Mouse (Mus musculus): ENCODE results near the gene Mad1l1.

The Mad1l1 gene

DNA sequence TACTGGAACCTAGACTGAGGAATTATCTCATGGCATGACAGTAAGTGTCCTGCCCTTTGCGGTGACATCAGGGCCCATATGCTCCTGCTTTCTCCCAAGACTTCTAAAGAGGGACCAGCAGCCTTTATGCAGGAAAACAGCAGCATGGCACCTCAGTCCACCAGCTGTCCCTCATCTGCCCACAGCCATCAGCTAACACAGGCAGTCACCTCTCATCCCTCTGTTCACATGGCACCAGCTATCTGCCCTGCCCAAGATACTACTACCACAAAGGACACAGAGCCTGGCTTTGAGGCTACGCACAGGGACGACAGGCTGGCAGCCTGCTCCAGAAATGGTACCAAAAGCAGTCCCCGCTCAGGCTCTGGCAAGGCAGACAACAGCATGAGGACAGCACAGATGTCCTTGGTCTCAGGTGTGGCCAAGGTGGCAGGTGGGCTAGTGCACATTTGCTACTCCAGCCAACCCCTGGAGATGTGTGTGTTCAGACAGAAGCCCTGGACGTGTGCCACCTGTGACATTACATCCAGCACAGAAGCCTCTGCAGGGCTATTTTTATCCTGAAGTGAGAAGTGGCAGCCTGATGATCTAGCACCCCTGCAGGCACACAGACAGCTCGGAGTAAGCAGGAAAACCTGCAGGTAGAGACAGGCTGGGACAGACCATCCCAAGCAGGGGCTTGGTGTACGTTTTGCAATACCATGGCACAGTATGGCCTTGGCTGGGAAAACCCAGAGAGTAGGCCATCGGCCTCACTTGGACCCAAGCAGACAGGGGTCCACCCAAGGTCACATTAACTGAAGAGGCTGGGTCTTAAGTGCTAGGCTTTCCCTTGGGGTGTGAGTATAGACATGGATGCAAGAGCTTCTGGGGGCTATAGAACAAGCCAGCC, 185.4 kb downstream of the Mad1l1 start:
- no peak for DNase-seq (ENCODE audit: low read depth)

DNA sequence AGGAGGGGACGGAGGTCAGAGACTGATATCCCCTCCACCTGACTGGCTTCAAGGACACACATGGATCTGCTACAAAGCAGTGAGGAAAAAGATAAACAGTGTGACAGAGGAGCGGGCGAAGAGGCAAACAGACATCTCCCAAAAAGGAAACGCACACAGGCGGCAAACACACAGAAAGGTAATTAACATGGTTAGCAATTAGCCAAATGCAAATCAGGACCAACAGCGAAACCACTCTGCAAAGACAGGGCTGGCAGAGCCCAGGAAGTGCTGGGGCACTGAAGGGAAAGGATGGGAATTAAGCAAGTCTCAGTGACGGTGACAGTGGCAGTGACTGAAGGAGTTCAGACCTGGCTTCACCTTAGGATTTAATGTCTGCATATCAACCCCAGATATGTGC, 187.3 kb downstream of the Mad1l1 start:
- DNase-seq (ENCODE audit: low read depth): no peak

DNA sequence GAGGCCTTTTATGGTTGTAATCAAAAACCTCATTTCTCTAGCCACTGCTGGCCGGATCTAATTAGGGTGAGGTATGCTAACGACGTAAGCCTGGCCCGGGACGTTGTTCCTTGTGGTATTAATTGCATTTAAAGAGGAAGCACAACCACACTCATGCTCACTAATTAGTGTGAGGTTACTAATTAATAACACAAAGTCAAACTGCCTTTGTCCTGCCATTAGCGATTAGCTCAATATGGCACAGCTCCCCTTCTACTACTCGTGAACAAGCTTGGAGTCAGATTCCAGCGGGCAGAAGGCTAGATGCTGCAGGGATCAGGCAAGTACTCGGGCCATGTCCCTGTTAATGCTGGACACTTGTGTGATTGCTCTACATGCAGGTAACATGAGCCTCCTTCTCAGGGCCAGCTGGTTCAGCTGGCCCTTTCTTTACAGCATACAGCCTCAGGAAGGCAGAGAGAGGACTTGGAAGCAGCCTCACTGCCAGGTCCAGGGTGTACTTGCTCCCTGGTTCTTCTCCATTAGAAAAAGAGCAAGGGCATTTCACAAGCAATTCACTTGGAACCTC, 192.9 kb downstream of the Mad1l1 start:
- no peak for DNase-seq (ENCODE audit: low read depth)

DNA sequence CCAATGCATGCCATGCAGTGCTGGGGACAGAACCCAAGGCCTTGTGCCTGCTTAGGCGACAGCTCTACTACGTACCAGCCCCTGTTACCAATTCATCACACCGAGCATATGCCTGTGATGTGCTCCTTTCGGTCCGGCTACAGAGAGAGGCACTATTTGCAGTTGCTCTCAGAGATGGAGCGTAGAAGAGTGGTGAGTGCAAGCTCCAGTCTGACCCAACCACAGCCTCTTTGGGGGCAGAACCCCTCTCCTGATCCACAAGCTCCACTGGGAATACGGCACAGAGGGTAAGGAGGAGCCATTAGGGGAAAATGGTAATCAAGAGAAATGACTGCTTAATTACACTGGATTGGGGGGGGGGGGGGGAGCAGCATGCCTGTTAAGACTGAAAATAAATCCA, 193.4 kb downstream of the Mad1l1 start:
- no peak for DNase-seq (ENCODE audit: low read depth)

DNA sequence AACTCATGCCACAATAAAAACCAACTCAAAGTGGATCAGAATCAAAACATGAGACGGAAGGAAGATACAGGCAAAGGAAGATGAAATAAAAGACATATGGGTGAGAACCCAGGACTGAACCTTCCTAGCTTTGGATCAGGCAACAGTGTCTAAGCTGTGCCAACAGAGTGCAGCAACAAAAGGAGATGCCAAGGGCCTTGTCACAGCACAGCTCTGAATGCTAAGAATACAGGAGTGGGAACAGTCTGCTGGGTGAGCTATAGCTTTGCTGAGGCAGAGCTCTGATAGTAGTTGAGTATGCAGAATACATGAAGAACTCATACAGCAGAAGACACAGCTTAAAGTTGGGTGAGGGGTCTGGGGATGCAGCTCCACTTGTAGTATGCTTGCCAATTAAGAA, 196.7 kb downstream of the Mad1l1 start:
- DNase-seq (ENCODE audit: low read depth): no peak

DNA sequence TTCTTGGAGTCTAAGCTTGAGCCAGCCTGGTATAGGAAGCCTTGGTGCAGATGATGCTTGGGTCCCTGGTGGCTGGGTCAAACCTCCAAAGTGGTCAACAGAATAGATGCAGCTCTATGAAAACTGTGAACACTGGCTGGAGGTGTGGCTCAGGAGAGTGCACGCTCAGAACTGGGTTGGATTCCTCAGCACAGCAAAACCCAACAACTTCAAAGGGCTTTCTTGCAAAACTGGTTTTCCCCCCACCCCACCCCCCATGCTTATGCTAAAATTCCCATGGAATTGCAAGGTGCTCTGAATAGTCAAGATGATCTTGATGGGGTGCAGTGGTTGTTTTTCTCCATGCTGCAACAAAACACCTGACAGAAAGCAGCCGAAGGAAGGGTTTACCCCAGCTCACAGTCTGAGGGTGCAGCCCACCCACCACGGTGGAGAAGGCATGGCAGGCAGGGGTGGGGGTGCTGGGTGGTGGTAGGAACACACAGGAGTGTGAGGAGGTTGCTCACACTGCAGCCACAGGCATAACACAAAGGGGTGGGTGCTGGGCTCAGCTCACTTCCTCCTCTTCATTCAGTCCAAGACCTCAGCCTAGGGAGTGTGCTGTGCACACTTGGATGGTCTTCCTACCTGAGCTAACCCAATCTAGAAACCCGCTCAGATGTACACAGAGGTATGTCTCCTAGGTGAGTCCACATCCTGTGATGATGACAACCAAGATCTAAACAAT, 197.5 kb downstream of the Mad1l1 start:
- no peak for DNase-seq (ENCODE audit: low read depth)

DNA sequence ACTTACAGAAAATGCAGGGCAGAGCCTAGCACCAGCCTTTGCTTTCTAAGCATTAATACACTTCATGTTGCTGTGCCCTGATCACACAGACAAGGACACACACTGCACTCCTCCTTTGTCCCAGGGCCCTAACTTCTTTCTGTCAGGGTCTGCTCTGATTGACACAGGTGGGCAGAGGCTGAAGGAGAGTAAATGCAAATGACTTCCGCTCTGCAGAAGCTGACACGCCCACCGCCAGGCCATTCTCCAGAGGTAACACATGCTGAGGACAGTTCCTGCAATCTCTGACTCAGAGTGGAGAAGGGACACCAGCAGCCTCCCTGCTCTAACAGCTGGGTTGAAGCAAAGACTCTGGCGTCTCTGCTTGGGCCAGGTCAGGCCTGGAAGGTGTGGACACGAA, 198.2 kb downstream of the Mad1l1 start:
- no peak for DNase-seq (ENCODE audit: low read depth)

DNA sequence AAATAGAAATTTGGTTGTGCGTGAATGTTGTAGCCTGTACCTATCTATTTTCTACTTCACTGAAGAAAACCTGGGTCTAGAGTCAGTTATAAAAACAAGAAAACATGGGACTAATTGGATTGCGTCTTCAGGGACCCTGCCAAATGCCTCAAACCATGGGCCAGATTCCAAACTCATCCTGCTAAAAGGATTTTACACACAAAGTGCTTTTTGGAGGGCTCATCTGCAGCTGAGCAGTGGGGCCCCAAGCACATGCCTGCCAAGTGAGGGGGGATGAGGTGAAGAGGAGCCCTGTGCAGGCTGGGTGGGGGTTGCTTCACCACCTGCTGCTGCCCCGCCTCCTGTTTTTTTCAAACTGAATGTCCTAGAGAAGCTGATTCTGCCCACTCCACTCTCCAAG, 199.4 kb downstream of the Mad1l1 start:
- no peak for DNase-seq (ENCODE audit: low read depth)

DNA sequence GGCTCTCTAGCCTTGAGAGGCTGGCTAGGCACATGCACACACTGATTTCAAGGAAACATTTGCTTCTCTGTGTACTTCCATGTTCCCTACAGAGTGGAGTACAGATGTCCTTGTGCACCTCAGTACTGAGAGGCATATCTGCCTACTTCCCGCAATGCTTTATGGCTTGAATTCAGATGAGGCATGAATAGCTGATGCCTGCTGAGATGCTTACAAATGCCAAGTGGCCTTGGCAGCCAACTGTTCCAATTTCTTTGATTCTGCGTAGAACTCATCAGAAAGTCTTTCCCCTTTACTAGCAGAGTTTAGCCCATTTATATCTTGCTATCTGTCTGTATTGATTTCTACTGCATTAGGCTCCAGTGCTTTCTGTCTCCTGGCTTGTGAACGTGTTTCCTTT, 202.4 kb downstream of the Mad1l1 start:
- DNase-seq (ENCODE audit: low read depth): no peak

DNA sequence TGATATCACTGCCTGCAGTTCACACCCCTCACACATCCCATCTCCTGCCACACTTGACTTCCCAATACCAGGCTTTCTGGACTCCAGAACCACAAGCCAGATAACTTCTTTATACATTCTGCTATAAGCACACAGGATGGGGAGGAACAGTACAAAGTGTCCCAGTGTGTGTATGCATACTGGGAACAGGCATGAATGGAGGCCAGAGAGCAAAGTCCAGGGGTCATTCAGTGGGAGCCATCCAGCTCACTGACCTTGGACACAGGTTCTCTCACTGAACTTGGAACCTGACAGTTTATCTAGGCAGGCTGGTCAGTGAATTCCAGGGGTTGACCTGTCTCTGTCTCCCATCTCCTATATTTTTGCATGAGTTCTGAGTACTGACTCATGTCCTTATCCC, 203.4 kb downstream of the Mad1l1 start:
- no peak for DNase-seq (ENCODE audit: low read depth)

DNA sequence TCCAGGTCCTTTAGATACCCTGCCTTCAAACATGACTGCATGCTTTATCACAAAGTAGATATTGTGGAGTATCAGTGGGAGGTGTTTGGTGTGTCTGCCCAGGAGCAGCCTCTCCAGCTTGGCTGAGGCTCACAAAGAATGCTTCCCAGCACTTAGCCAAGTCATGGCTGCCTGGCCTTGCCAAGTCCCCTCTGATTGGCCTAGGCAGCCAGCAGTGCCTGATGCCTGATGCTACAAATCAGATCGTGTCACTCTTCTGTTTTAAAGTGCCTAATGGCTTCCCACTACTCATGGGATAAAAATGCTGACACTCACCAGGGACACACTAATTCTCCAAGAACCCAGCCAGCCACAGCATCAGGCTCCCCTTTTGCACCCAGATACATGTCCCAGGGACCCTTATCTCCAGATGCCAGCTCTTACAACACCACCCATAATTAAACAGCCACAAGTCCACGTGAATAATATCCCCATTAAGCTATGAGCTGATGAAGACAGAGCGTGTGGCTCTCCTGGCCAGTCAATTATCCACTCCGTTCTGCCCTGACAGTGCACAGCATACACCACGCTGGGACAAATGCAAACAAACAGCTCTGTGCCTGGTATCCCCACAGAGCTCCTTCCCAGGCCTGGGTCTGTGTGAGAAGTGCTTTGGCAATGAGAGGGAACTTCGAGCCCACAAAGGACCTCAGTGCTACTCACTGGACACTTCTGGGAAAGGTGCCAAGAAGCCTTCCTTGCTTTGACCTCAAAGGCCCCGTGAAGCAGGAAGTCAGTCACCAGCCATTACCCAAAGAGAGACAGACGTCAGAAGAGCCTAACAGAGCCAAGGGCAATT, 205.7 kb downstream of the Mad1l1 start:
- DNase-seq (ENCODE audit: low read depth): peak; percentile 94

DNA sequence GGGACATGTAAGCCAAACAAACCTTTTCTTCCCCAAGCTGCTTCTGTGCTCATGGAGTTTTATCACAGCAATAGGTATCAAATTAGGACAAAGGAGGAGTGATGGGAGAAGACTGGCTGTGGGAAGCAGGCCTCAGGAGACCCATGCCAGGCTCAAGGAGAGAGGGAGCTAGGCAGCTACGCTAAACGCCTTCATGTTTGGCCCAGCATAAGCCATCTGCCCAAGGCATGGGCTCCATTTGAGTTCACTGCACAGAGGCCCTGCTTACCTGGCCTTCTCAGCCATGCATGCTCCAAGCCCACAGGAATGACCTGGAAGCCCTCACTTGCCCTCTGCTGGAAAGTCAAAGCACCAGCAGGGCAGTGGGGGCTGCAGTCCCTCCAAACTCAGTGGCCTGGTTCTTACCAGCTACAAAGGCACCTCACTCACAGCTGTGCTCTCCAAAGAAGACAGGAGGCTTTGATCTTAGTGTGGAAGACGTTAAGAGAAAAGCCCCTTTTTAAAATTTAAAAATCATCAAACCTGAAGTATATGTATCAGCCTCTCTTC, 206.8 kb downstream of the Mad1l1 start:
- no peak for DNase-seq (ENCODE audit: low read depth)

DNA sequence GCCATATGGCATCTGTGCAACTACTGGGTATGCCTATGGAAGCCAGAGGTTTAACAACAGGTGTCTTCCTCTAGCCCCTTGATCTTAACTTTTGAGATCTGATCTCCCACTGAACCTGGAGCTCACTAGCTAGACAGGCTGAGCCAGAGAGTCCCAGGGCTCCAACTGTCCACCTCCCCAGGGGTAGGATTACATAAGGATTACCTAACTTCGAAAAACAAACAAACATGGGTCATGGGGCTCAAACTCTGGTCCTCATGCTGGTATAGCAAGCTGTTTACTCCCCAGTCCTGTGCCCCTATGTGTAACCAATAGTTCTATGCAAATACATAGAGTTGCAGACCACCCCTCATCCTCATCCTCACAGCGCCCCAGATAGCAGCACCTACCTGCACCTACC, 208.1 kb downstream of the Mad1l1 start:
- DNase-seq (ENCODE audit: low read depth): no peak

DNA sequence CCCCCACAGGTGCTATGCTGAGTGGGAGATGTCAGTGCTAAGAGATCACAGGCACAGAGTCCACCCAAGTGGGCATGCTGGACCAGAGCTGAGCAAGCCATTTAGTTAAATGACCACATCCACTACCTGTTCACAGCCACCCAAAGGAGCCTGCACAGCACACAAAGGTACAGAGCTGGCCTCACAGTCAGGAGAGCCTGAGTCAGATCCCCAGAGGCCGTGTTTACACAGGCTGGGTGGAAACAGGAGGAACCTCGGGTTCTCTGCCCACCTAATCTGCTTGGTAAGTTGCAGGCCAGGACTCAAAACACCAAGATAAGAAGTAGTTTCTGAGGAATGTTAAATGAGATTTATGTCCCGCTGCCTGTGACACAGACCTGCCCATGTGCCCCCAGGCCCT, 211.3 kb downstream of the Mad1l1 start:
- no peak for DNase-seq (ENCODE audit: low read depth)

DNA sequence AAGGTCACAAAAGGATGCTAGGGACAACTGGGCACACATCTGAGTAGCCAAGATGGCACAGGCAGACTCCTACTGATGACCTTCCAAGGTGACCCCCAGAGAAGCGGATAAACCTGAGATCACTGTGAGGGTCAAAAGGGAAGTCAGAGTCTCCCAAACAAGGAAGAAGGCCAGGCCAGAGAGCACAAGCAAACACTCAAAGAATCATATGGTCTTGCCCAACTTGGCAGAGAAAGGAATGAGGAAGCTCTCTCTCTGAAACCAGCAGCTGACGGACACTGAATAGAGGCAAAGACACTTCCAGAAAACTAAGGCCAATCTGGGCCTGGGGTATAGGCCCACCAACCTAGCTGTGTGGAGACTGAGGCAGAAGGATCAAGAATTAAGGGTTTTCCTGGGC, 213.4 kb downstream of the Mad1l1 start:
- DNase-seq (ENCODE audit: low read depth): peak; percentile 26

DNA sequence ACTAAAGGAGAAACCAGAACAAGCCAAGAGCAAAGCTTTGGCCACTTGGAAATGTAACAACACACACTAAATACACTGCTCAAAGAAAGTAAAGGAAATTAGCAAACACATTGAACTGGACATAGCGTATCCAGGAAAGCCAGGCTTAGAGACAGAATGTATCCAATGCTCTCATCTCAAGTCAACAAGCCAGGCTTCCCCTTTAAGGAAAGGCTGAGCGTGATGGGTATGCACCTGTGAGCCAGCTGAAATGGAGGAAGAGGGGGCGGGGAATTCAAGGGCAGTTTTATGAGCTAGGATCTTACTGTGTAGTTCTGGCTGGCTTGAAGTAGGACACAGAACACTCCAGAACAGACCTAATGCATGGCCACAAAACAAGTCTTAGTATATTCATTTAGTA, 215.3 kb downstream of the Mad1l1 start:
- DNase-seq (ENCODE audit: low read depth): no peak

DNA sequence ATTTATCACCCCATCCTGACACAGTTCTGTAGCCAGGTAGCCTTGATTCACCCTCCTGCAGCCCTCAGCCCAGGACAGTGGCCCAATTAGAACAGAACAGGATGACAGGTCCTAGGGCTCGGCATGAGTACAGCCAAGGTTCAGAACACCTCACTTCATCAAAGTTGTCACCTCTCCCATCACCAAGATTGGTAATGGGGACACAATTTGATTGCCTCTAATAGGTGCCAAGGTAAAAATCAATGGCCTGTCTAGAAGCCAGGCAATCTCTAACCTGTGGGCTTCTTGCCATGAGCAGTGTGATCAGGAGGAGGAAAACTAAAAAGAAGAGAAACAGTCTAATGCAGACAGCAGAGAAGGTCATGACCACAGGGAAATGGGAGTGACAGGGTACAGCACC, 216.5 kb downstream of the Mad1l1 start:
- DNase-seq (ENCODE audit: low read depth): no peak

DNA sequence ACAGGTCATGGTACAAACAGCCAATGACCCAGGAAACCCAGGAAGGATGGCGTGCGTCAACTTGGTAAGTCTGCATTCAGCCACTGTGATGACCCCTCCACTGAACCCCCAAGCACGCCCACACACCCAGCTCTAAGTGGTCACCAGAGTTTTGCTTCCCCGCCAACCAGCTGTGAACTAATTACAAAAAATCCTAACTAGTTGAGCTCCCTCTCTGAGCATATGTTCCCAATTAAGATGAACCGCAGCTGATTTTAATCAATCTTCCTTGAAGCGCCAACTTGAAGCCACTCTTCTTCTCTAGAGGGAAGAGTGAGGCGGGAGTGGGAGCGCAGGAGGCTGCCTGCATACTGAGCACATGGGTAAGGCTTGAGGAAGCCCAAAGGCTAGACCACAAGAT, 218.6 kb downstream of the Mad1l1 start:
- DNase-seq (ENCODE audit: low read depth): no peak

DNA sequence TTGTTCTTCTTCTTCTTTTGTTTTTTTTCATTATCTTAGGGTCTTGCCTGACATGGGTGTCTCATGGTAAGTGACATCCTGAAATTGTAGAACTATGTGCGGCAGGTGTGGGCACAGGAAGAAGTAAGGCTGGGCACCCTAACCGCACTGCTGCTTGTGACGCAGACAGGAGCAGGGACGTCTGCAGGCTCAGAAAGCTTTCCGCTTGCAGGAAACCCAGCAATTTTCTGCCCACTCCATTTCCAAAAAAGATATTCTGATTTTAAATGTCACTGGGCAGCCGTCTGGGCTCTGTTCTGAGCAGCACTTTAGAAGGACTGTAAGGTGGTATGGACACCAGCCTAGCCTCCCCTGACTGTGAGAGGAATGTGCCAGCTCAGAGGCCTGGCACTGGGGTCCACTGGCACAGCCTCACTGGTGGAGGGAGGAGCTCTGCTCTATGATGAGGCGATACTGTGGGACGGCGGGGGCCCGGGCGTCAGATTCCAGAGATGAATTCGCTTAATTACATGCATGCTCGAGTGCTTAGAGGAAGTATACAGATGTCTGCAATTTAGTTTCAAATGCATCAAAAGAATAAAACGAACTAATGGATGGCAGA, 219.8 kb downstream of the Mad1l1 start:
- no peak for DNase-seq (ENCODE audit: low read depth)

DNA sequence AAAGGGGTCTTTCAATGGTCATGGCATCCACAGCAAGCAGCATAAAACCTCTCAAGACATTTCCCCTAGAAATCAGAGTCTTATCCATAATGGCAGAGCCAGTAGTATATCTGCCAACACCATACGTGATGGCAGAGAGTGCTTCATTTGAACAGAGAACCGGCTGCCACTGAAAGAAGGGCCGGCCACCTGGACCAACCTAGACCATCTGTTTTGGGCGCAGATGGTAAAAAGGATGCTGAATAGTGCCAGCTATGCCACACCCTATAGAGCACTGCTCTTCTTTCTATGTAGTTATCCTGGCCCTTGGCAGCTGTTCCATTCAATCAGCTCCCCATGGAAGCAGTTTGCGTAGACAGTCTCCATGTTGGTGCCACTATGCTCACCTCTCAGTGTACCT, 222.6 kb downstream of the Mad1l1 start:
- DNase-seq (ENCODE audit: low read depth): no peak

DNA sequence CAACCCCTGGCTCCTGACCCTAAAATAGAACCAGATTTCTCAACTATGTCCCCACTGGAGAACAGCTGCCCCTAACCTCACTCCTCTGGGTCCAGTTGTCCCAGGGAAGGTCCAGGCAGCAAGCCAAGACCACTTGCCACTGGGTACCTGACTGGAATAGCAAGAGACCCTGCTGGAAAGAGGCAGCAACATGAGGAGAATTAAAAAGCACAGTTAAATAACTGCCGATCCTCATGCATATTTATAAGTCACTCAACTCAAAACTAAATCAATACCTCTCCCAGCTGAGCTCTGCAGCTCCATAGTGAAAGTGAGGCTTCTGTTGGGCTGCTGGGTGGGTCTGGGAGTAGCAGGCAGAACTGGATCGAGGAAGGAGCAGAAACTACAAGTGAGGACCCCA, 226.1 kb downstream of the Mad1l1 start:
- DNase-seq (ENCODE audit: low read depth): no peak

DNA sequence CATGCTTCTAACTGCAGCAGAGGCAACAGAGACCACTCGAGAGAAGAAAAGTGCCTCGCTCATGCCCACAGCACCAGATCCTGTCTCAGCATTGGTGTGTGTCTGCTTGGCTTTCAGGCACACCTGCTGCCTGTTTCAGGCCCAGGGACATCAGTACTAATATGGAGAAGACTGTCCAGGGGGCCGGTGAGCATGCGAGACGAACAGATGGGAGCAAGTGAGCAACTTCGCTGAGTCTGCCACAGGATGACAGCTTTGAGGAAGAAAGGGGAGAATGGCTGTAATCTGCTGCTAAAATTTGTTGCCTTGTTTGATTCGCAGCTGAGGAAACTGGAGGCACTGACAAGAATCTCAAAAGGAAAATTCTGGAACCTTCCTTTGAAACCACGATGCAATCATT, 227.9 kb downstream of the Mad1l1 start:
- DNase-seq (ENCODE audit: low read depth): no peak
